Mouse (Mus musculus) Patski (cell line): Measurements from ENCODE around the gene Plxna4. TPM values are rescaled to one million over a fixed set of nuclear protein-coding genes. Genes with fewer than 3 reads are reported as not detected.

Source experiments
- ATAC-seq: fragments of 100-300 bp; one replicate; pipeline ENCODE4 v1.8.0; 2021
- CTCF ChIA-PET: fragments of 350-600 bp; sonication (Branson Sonifier 250); formaldehyde crosslinking; loops from one replicate; lab custom pipeline; 2022; ENCODE audit warnings: inconsistent platforms; lab: Charles Lee
- POLR2A ChIA-PET: fragments of 350-600 bp; sonication (Branson Sonifier 250); formaldehyde crosslinking; loops from one replicate; lab custom pipeline; 2022; ENCODE audit warnings: antibody characterized with exemption, inconsistent platforms; lab: Charles Lee
- DNase-seq: peaks from one replicate; pipeline ENCODE4 v3.0.0-alpha.2; 2011; ENCODE audit warnings: low read depth, low spot score
- H3K27me3 ChIP-seq: fragments of 371-371 bp; one replicate; pipeline ENCODE4 v1.5.1; 2021
- CTCF ChIP-seq: fragments of 100-300 bp; IDR thresholded peaks from one replicate; pipeline ENCODE4 v1.5.1; 2021
- in situ Hi-C: fragments of 300-500 bp; cut with MboI; formaldehyde crosslinking; loops from 3 replicates; pipeline ENCODE4 v1.11.1; 2018; ENCODE audit warnings: low pct_unique_long_range_greater_than_20kb, mixed read lengths
- polyA plus RNA-seq: library from polyadenylated mRNA; unstranded; gene quantifications from one replicate; pipeline ENCODE4 v1.2.3, GENCODE M21; 2021

Plxna4 gene
- polyA plus RNA-seq, 1 experiment from 2014 or later: 7.3 TPM

DNA sequence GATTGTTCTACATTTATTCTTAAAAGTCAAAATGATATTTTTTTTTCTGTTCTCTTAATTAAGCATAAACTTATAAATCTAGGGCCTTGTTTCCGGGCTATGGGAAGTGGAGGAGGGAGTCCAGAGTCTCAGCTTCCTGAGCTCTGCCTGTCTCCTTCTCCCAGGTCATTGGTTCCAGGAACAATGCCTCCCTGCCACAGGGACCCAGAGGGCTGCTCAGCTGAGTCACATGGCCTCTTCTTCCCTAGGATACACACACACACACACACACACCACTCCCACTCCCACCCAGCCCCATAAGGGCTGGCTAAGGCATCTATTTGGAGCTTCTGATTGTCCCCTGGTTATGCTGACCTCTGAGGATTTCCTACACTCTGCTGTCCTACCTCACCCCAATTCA, 107.3 kb downstream of the Plxna4 start:
- no peak for TF ChIP-seq CTCF
- POLR2A ChIA-PET: no interaction called here
- H3K27me3 ChIP-seq: no peaks in the 10 kb centered on the region
- CTCF ChIA-PET: interaction anchor here (1.1 kb wide), 1 partner anchor 82 kb away, joined by 3 read pairs; no protein-coding TSS in a partner anchor
- in situ Hi-C loops: no loop called here
- DNase-seq: no peak
- ATAC-seq: no peak

DNA sequence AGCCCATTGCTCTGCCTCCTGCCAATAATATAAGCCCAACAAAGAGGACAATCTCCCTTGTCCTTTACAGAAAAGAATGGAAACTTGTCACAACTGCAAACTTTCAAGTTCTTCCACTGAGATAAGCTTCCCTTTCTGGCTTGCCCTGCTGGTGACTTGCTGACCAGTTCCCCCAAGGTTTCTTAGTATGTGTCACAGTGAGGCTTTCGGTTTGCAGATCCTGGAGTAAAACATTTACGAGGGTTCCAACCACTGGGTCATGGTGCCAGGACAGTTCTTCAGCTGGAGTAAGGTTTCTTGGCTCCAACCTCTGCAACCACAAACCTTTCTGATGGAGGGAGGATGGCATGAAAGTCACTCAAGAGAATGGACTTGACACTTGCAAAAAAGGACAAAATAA, 108.2 kb downstream of the Plxna4 start:
- ChIA-PET POLR2A (interaction anchor here (1.0 to 1.5 kb wide), 2 partner anchors 9 to 12 kb away, joined by 3 to 4 read pairs; no protein-coding TSS in a partner anchor), CTCF (interaction anchor here (1.0 to 1.5 kb wide), 5 partner anchors 8 to 81 kb away, joined by 3 to 6 read pairs (median 3); no protein-coding TSS in a partner anchor)
- TF ChIP-seq CTCF: no peak
- no peaks in the 10 kb centered on the region for H3K27me3 ChIP-seq
- peak; percentile 34 for DNase-seq
- in situ Hi-C loops: no loop called here
- ATAC-seq: peak; percentile 22

DNA sequence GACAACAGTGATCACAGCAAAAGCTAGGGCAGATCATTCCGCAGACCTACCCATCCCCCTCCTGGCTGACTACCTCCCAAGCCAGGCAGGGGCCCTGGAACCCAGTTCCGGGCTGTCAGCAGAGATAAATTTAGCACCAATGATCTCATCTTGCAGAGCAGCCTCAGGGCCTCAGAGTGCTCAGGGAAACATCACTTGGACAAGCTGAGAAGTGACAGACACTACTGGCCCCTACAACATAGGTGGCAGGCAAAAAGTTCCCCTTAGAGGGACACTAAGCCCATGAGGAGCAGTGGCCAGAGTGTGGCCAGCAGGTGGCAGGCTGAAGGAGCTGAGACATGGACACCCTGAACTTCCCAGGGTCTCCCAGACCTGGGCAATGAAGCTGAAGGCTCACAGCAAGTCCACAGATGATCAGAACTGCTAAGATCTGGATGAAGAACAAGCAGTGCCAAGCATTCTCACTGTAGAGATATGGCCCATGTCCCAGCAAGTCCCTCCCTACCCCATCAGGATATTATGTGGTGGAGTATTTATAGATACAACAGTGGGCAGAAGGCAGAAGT, 108.7 kb downstream of the Plxna4 start:
- in situ Hi-C loops: no loop called here
- ChIA-PET CTCF (interaction anchor here (1.0 to 1.5 kb wide), 4 partner anchors 9 to 53 kb away, joined by 3 to 6 read pairs (median 4); no protein-coding TSS in a partner anchor), POLR2A (interaction anchor here (1.0 to 1.5 kb wide), 2 partner anchors 10 to 13 kb away, joined by 3 to 4 read pairs; no protein-coding TSS in a partner anchor)
- no peaks in the 10 kb centered on the region for H3K27me3 ChIP-seq
- TF ChIP-seq CTCF: peak; percentile 61
- peak; percentile 64 for ATAC-seq
- DNase-seq: peak; percentile 57

DNA sequence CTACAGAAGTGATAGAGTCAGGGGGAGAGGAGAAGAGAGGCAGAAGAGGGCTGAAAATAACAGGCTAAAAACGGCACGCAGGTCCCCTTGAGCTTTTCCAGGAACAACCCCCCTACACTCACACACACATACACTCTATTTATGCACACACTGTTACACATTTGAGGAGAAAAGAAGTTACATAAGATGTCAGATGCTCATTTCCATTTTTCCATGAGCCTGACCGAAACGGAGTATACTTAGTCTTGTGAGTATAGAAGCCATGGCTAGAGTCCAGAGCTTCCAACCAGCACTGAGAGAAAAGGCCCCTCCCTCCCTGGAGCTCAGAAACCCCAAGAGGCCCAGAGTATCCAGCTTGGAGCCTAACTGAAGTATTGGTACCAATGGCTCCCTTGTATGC, 112.0 kb downstream of the Plxna4 start:
- TF ChIP-seq CTCF: no peak
- ATAC-seq: no peak
- in situ Hi-C loops: no loop called here
- POLR2A ChIA-PET: no interaction called here
- DNase-seq: no peak
- CTCF ChIA-PET: interaction anchor here (1.6 kb wide), 1 partner anchor 14 kb away, joined by 4 read pairs; no protein-coding TSS in a partner anchor
- H3K27me3 ChIP-seq: no peaks in the 10 kb centered on the region

DNA sequence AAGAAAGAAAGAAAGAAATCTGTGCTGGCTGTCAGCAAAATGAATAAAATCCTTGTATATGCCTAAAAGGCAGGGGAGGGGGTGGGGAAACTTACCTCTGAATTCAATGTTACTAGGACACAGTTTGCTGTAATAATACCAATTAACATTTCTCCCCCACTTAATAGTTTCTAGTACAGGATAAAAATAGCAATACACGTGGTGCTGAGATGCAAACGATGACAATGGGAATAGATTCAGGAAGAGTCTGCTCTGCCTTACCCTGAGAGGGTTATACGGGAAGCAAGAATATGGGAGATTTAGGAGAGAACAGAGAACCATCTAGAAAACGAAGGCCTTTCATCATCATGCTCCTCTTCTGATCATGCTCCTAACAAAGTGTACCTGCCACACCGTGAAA, 115.9 kb downstream of the Plxna4 start:
- no peak for TF ChIP-seq CTCF
- no peak for ATAC-seq
- no peak for DNase-seq
- ChIA-PET CTCF (no interaction called here), POLR2A (no interaction called here)
- in situ Hi-C loops: no loop called here
- no peaks in the 10 kb centered on the region for H3K27me3 ChIP-seq

DNA sequence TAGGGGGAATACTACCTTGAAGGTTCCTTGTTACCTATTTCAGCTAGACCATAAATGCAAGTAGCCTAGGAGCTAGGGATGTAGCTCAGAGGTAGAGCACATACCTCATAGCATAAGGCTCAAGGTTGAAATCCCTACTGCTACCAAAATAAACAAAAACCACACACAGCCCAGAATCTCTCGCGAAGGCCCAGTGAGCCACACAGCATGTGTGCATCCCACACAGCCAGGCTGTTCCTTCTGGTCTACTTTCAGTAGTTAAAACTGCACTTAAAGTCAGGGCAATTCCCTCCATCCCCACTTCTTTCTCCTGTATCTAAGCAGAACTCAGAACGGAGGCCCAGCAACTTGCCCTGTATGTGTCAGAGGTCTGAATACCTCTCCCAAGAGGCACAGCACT, 116.4 kb downstream of the Plxna4 start:
- DNase-seq: no peak
- no peak for ATAC-seq
- in situ Hi-C loops: no loop called here

DNA sequence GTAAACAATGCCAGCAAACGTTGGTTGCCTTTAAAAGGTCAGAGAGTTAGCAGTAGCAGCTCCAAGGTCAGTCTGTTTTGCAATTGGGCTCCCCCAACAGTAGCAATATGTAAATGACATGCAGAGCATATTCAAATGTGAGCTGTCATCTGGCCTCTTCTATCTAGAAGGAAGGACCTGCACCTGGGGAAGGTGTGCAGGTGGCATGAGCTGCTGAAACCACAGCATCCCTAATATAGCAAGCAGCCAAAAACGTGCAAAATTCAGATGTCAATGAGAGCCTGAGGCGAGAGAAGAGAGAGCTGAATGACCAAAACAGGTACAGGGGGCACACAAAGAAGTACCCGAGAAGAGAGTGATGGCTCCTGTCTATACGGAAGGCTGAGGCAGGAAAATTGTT, 118.8 kb downstream of the Plxna4 start:
- CTCF ChIA-PET: interaction anchor here (1.4 to 2.0 kb wide), 2 partner anchors 10 kb away, joined by 3 to 4 read pairs; no protein-coding TSS in a partner anchor
- ATAC-seq (no peak), DNase-seq (no peak)
- in situ Hi-C loops: no loop called here
- TF ChIP-seq CTCF: no peak
- H3K27me3 ChIP-seq: no peaks in the 10 kb centered on the region
- POLR2A ChIA-PET: no interaction called here

More for the DNA sequence above, 116.4 kb downstream of the Plxna4 start:
- ChIA-PET POLR2A (no interaction called here), CTCF (no interaction called here)
- H3K27me3 ChIP-seq: no peaks in the 10 kb centered on the region
- TF ChIP-seq CTCF: no peak

DNA sequence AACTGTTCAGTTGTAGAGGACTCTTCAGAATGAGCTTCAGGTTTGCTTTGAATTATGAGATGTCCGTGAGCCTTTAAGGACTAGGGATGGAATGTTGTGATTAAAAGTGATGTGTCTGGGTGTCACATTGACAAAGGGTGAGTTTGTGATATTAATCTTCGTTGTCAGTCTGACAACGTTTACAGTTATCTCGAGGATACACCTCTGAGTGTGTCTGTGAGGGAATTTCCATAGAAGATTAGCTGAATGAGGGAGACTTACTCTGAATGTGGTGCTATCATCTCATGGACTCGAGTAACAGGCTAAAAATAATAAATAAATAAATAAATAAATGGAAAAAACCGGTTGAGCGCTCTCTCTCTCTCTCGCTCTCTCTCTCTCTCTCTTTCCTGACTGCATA, 122.9 kb downstream of the Plxna4 start:
- ChIA-PET POLR2A (no interaction called here), CTCF (interaction anchor here (1.0 kb wide), 1 partner anchor 9 kb away, joined by 3 read pairs; no protein-coding TSS in a partner anchor)
- in situ Hi-C loops: no loop called here
- TF ChIP-seq CTCF: no peak
- no peak for DNase-seq
- ATAC-seq: no peak
- H3K27me3 ChIP-seq: no peaks in the 10 kb centered on the region

DNA sequence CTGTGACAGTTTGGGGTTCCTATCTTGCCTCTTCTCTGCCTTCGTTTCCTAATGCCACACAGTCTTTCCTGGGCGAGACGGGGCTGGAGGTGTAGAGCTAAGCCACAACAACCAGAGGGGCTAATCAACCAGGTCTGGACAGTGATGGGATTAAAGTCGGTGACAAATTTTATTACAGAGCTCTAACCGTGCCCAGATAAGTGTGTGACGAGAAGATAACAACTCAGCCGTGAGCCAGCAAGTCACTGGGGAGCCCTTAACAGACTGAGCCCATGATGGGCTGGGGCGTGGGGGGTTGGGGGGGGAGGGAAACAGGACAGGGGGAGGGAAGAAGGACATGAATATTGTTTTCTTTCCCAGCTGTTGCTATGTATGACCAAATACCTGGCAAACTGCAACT, 123.4 kb downstream of the Plxna4 start:
- CTCF ChIA-PET: no interaction called here
- DNase-seq (no peak), ATAC-seq (no peak)
- H3K27me3 ChIP-seq: no peaks in the 10 kb centered on the region
- no peak for TF ChIP-seq CTCF
- POLR2A ChIA-PET: no interaction called here
- in situ Hi-C loops: no loop called here

DNA sequence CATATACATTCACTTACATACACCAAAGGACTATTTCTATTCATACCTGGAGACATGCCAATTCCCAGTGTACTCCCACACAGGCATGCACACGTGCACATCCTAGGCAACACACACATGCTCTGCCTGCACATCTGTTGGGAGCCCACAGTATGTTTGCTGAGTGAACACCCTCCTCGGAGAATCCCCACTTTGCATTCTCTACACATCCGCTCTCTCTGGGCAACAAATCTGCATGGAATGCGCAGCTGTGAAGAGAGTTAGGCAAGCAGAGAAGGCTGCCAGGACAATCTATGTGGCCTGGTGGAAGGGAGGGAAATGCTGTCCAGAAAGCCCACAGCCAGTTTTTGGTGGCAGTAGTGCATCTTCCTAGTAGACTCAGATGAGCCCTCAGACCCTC, 123.9 kb downstream of the Plxna4 start:
- ATAC-seq (no peak), DNase-seq (no peak)
- in situ Hi-C loops: no loop called here
- ChIA-PET CTCF (no interaction called here), POLR2A (no interaction called here)
- TF ChIP-seq CTCF: no peak
- no peaks in the 10 kb centered on the region for H3K27me3 ChIP-seq

DNA sequence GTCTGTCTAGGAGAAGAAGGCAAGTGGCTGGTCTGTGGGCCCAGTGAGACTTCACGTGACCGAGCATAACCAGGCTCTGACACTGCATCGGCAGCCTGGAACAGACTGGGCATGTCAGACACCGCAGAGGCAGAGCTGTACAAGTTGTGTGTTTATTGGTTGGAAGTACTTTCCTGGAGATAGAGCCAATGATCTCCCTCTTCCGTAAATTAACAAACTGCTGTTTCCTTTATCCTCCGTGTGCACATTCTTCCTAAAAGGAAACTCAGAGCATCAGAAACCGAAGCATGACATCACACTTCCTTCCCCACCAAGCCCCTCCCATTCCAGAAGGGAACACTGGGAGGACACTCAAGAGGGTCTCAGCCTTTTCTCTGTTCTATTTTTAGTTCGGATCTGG, 127.6 kb downstream of the Plxna4 start:
- no peak for TF ChIP-seq CTCF
- CTCF ChIA-PET: no interaction called here
- ATAC-seq (no peak), DNase-seq (no peak)
- POLR2A ChIA-PET: no interaction called here
- in situ Hi-C loops: no loop called here
- H3K27me3 ChIP-seq: no peaks in the 10 kb centered on the region
